Mouse (Mus musculus) adrenal gland, postnatal 10 days (tissue): Measurements from ENCODE around the gene Sestd1. TPM values are rescaled to one million over a fixed set of nuclear protein-coding genes. Genes with fewer than 3 reads are reported as not detected.

Experiments
- DNase-seq: peaks from one replicate; pipeline ENCODE4 v3.0.0; 2021; ENCODE audit warnings: mixed read lengths
- total RNA-seq, 2 experiments: library from RNA; stranded (reverse); gene quantifications; 2 replicates each; pipeline ENCODE4 v1.2.3; 2021

Gene Sestd1
- total RNA-seq, 2 experiments from 2014 or later = 15.9 to 19.3 TPM

- DNase-seq = no peak
These were observed 147.0 kb downstream of the Sestd1 start for GRCm38 (mm10) chr2:77133407-77133806.

Other genes starting within 250 kb of the Sestd1 start
- gene Ccdc141, start 110.0 kb downstream of the Sestd1 start, total RNA-seq = 10 to 100 TPM; 12.4 to 13.1 TPM